Mouse (Mus musculus) hematopoietic stem cell, adult 5-6 weeks (primary cell): ENCODE measurements at regions not wholly inside any gene's neighbourhood (a gene's known extent, or its start where the extent isn't known, plus 50 kb on each side); places are given as distances from the start of the nearest gene placed in this dataset.

Experiments
- ATAC-seq, 2 experiments: fragments of 125-278 bp in 1 of 2; replicated peaks in 1 of 2; 2 replicates each; pipeline ENCODE4 v1.8.0; 2016 to 2017; ENCODE audit warnings: inconsistent platforms in 2 of 2, mild to moderate bottlenecking in 2 of 2, moderate number of reproducible peaks in 2 of 2, low read depth in 1 of 2, moderate TSS enrichment in 1 of 2; ENCODE audit not compliant: low FRiP score in 2 of 2, poor library complexity in 2 of 2, severe bottlenecking in 2 of 2, insufficient read depth in 1 of 2, low TSS enrichment in 1 of 2

DNA sequence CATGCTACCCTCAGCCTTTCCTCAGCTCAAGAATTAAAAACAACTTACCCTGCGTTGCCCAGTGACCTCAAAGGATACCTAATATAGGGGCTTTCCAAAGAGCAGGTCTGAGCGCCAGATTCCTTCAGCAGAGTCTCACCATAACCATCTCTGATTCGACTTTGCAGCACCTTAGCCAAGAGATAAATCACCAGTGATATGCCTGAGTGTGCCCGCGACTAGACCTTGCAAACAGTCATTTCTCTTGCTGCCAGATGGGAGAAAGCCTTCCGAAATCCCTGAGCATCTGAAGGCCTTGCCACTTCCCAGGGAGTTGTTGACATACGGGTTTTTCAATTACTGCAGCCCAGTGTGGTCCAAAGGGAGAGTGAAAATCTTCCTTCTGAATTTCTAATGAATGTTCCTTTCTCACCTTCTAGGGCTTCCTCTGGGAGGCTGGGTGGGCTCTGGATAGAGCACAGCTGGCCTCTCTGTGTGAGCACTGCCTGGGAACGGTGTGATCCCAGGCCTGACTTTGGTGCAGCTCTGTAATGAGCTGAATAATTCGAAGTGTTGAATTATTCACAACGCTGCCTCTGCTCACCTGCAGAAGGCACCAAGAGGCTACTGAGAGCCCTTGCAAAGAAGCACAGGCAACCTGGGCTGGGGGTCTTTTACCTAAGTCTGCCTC is 396.2 kb downstream of the Fut8 start:
- ATAC-seq, result no peak

GRCm38 (mm10) chr12:77638266-77638665 is 400.3 kb downstream of the Fut8 start:
- ATAC-seq, result no peak

GRCm38 (mm10) chr12:77642336-77642735 is 404.4 kb downstream of the Fut8 start:
- ATAC-seq, result no peak

GRCm38 (mm10) chr12:77647841-77648240 is 409.9 kb downstream of the Fut8 start:
- no peak for ATAC-seq

DNA sequence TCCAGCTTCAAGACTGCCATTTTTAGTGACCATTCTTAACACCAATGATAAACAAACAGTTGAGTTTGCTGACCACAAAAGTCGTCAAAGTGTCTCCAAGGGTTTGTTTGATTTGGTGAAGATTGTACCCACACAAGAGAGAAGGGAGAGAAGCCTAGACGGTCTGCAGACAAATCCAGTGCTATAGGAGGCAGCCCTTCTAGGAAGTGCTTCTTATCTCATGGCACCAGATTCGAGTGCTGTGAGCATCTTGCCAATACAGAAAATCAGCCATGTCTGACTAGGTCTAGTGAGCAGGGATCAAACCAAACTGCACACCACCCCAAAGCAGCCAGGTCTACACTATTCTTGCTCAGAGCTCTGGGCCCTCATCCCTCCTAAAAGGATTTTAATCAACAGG is 416.4 kb downstream of the Fut8 start:
- no peak for ATAC-seq

- no peak for ATAC-seq
Measured at GRCm38 (mm10) chr12:77657060-77657459, 419.1 kb downstream of the Fut8 start.

DNA sequence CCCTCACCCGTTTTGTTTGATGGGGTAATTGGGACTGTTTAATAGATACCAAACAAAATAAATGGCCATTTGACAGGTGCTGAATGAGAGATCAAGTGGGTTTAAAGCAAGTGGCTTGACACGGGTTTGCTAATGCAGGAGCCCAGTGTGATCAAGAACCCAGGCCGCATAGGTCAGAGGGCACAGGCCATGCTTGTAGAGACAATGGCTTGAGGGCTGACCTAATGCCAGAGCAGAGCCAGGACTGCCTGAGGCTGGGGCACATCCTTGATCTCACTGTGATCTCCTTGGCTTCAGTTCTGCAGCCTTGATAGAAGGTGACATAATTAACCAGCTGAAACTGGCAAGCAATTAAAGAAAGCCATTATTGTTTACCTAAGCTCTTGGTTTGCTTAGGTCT is 420.0 kb downstream of the Fut8 start:
- ATAC-seq, result no peak

DNA sequence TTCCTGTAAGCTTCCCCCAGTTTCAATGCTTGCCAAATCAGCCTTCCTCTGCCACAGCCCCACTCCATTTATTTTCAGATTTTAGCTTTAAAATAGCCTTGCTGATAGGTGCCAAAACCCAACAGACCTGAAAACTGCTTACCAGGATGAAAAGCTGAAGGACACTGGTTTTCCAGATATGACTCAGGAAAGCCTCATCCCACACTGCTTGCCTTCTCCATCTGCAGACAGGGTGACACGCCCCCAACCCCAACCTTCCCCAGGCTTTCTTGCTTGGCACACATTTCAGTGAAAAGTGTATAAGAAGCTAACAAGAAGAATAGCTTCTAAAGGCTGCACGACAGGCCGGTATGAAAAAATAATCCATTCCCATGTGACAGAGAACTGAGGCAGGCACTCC is 425.3 kb downstream of the Fut8 start:
- no peak for ATAC-seq

DNA sequence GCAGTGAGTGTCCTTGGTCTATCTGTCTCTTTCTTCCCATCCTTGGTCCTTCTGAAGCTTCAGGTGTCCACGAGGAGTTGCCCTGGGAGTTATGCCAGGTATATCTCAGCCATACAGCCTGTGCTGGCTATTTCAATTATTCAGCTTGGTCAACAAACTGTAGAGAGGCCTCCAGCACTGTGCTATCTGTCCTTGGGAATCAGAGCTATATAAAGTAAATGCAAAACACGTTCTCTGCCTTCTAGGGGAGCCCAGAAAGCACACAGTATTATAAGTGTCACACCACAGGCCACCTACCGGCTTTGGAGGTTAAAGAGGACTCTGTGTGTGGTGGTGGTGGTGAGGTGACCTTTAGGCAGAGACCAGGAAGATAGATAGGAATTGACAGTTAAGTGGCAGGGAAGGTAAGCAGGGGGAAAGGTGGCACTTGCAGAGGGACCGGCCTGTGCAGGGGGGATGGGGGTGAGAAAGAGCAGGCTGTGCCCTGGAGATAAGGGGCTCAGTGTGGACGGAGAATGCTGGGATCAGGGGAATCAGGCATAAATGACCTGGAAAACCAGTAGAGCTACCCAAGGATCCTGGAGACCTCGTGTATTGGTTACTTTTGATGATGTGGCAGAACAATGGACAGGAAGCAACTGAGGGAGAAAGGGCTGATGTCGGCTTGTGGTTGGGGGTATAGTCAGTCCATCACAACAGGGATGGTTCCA is 425.9 kb downstream of the Fut8 start:
- no peak for ATAC-seq

GRCm38 (mm10) chr12:77666411-77666810 is 428.5 kb downstream of the Fut8 start:
- ATAC-seq, result peak; percentile 29 to 30; a peak in 1 of 4 replicates

GRCm38 (mm10) chr12:77667151-77667874 is 429.4 kb downstream of the Fut8 start:
- ATAC-seq, result no peak

GRCm38 (mm10) chr12:77667875-77668204 is 429.9 kb downstream of the Fut8 start:
- peak; percentile 78 to 80 for ATAC-seq

DNA sequence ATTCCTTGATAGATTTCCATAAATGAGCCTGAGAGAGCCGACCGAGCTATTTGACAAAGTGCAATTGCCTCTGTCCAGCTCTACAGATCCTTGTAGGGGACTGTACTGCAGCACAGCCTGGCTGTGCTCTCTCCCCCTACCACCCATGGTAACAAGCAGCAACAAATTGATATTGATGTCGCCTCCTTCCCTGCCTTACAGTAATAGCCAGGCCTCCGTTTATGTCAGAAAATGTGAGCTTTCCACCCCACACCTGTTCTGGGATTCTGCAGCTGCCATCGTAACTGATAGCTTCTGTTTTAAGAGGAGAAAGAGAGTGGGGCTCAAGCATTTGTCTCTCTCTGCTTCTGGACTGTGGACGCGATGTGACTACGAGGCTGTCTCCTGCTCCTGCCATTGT is 432.6 kb downstream of the Fut8 start:
- ATAC-seq, result no peak

- ATAC-seq, result no peak
Measured at GRCm38 (mm10) chr12:77674352-77674751, 436.4 kb downstream of the Fut8 start.

GRCm38 (mm10) chr12:77674755-77675154 is 436.8 kb downstream of the Fut8 start:
- peak in 1 of 2 experiments; percentile 75; a peak in 1 of 4 replicates for ATAC-seq

DNA sequence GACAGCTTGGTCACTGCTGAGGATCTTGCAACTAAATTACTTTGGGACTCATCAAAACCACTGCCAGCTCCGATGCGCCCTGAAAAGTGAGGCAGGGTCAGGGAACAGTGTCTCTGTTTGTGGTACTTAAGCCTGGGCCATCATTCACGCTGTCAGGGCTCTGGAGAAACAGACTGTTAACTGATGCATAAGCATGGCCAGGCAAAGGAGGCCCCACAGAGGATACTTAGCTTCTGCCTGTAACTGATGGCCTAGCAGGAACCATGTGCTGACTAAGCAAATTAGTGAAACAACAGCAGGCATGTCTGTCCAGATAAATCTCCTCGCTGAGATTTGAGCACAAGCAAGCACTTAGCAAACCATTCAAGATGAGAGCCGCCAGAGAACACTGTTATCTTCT is 440.1 kb downstream of the Fut8 start:
- ATAC-seq, result no peak

DNA sequence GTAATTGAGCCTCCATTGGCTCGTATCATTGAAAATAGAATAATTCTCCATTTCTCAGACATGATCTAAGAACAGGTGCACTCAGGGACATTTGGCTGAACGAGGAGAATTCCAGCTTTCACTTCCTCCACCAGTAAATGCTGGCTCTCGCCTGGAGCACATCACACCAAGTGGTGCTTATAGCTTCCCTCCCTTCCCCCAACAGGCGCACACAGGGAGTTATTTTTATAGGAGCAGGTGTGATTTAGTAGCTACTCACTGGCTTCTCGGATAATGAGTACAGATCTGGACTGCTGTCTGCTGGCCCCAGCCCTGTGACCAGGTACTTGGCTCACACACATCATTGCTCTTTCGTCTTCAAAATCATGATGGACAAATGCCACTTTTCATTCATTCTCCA is 456.2 kb downstream of the Fut8 start:
- ATAC-seq, result no peak

GRCm38 (mm10) chr12:77696039-77696631 is 458.2 kb downstream of the Fut8 start:
- no peak for ATAC-seq
